Mouse (Mus musculus): Measurements from ENCODE around the gene Col9a1.

- no peak for TF ChIP-seq GATA1 (IDR thresholded peaks at IDR 0.05; ENCODE audit: borderline replicate concordance, low read length)
- TF ChIP-seq FLI1 (IDR thresholded peaks at IDR 0.05; ENCODE audit: low read length), result no peak
Measured at GRCm38 (mm10) chr1:24137133-24137532, 40.3 kb upstream of the Col9a1 start.
